Mouse (Mus musculus) megakaryocyte, embryonic 14.5 days (primary cell): Measurements from ENCODE around the gene Fam78b.

Source experiments
- FLI1 ChIP-seq: IDR thresholded peaks from 2 replicates; pipeline ENCODE4 v1.6.1; 2012; ENCODE audit warnings: low read length, inconsistent platforms, mixed read lengths
- GATA1 ChIP-seq: IDR thresholded peaks from 3 replicates; pipeline ENCODE4 v1.6.1; 2012; ENCODE audit warnings: mixed read lengths, low read length, inconsistent platforms, borderline replicate concordance

DNA sequence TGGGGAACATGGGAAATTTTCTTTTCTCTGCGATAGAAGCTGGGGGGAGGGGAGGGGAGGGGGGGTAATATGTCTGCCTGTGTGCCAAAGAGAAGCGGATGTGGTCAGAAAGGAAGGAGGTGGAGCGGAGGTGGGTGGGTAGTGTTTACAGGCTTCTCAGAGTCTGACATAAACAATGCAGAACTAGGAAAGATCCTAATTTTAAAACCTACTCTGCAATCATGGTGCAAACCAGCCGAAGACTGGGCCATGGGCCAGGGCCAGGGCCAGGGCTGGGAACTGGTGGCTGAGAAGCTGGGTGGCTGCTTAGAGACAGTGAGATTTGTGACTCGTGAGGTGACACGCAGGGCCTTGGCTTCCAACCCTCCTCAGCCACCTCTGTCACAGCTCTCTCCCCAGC, 69.1 kb downstream of the Fam78b start:
- TF ChIP-seq GATA1 (no peak), FLI1 (no peak)
